Mouse (Mus musculus) brain, embryonic 14.5 days (tissue): ENCODE results near the gene Nsun2.

Experiments used
- CTCF ChIP-seq: fragments of 200-500 bp; IDR thresholded peaks from 2 replicates; pipeline ENCODE4 v1.5.1; 2012; ENCODE audit warnings: inconsistent platforms, mild to moderate bottlenecking, moderate library complexity, borderline replicate concordance; ENCODE audit not compliant: insufficient read depth, insufficient read length; ENCODE audit errors: extremely low read depth
- POLR2A ChIP-seq: fragments of 200-500 bp; IDR thresholded peaks from 2 replicates; pipeline ENCODE4 v1.6.1; 2012; ENCODE audit warnings: mild to moderate bottlenecking, inconsistent platforms, borderline replicate concordance; ENCODE audit not compliant: poor library complexity, insufficient read depth, insufficient read length, severe bottlenecking; ENCODE audit errors: extremely low read depth

DNA sequence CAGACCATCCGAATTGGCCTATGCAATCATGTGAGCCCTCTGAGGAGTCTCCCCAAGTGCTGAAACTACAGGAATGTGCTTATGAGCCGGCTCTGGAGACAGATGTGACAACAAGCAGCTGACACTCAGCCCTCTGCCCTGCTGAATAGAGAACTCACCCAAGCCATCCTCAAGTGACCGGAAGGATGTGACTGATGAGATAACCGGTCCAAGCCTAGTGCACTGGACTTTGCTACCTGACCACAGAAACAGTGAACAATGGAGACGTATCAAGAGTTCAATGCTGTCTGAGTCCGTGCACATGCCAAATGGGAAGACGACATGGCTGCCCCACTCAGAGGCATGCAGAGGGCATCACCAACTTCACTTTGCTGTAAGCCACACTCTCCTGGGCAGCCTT lies 5.0 kb upstream of the Nsun2 start:
- no peak for TF ChIP-seq CTCF
- no peak for TF ChIP-seq POLR2A
